Mouse (Mus musculus) intestine, embryonic 16.5 days (tissue): ENCODE data around the gene Ski. TPM values are rescaled to one million over a fixed set of nuclear protein-coding genes. Genes with fewer than 3 reads are reported as not detected.

Experiments
- ATAC-seq: fragments of 200-750 bp; cut with Nextera tagmentation; 2 replicates; pipeline ENCODE4 v1.8.0; 2017; ENCODE audit warnings: moderate TSS enrichment, moderate library complexity
- H3K27ac ChIP-seq: fragments of 300-500 bp; sonication (generic); 2 replicates; pipeline ENCODE4 v1.5.1; 2014; ENCODE audit warnings: mild to moderate bottlenecking, low read length
- H3K27me3 ChIP-seq: fragments of 300-500 bp; sonication (generic); replicated peaks from 2 replicates; pipeline ENCODE4 v1.6.1; 2014; ENCODE audit warnings: low read length, control low read depth, mixed read lengths; ENCODE audit not compliant: control insufficient read depth, insufficient read depth
- H3K36me3 ChIP-seq: fragments of 300-500 bp; sonication (generic); 2 replicates; pipeline ENCODE4 v1.6.1; 2014; ENCODE audit warnings: low read length, control low read depth; ENCODE audit not compliant: control insufficient read depth, insufficient read depth
- H3K4me1 ChIP-seq: fragments of 300-500 bp; sonication (generic); 2 replicates; pipeline ENCODE4 v1.6.1; 2014; ENCODE audit warnings: low read length, control low read depth, mixed read lengths; ENCODE audit not compliant: control insufficient read depth, insufficient read depth
- H3K4me2 ChIP-seq: fragments of 300-500 bp; sonication (generic); 2 replicates; pipeline ENCODE4 v1.6.1; 2014; ENCODE audit warnings: low read depth, low read length, control low read depth
- H3K4me3 ChIP-seq: fragments of 300-500 bp; sonication (generic); 2 replicates; pipeline ENCODE4 v1.5.1; 2014; ENCODE audit warnings: mild to moderate bottlenecking, low read length
- H3K9ac ChIP-seq: fragments of 300-500 bp; sonication (generic); 2 replicates; pipeline ENCODE4 v1.6.1; 2014; ENCODE audit warnings: low read depth, low read length
- H3K9me3 ChIP-seq: fragments of 300-500 bp; sonication (generic); 2 replicates; pipeline ENCODE4 v1.6.1; 2016; ENCODE audit warnings: low read length, control low read depth; ENCODE audit not compliant: control insufficient read depth
- WGBS: fragments of 180-500 bp; shearing (Covaris S2); extraction: QIAGEN DNeasy Blood & Tissue Kit; methylation state at CpG from one replicate; pipeline ENCODE4 v1.1.7; 2014; 5-methylcytosine and 5-hydroxymethylcytosine counted together
- polyA plus RNA-seq: library from polyadenylated mRNA; unstranded; fragments of >200 nt; fragmentation: Nextera tagmentation; extraction: Ambion mirVana; gene quantifications from 2 replicates; pipeline ENCODE4 v1.2.1, GENCODE M21; 2015

Ski gene
- polyA plus RNA-seq, 1 experiment from 2014 or later, result 11.4 TPM

GRCm38 (mm10) chr4:155223594-155224528, 1.5 kb upstream of the Ski start:
- H3K9ac ChIP-seq, result peak overlapping the region; percentile 83
- 33% methylated on average over 20 of the region's 20 CpGs for WGBS

GRCm38 (mm10) chr4:155222841-155223593, 625 bp upstream of the Ski start:
- Histone ChIP-seq H3K36me3 (no peaks in the 10 kb centered on the region), H3K4me1 (peaks cover 28% of the 10 kb centered on the region), H3K4me3 (peak overlapping the region; percentile 84), H3K27me3 (no peaks in the 10 kb centered on the region), H3K9ac (peak overlapping the region; percentile 94), H3K4me2 (peak overlapping the region; percentile 99), H3K27ac (peak overlapping the region; percentile 94), H3K9me3 (no peaks in the 10 kb centered on the region)
- ATAC-seq, result peak; percentile 98
- under 1% methylated on average over 75 of the region's 116 CpGs for WGBS

More at GRCm38 (mm10) chr4:155223594-155224528, 1.5 kb upstream of the Ski start:
- H3K4me2 ChIP-seq, result peak overlapping the region; percentile 65
- H3K4me1 ChIP-seq, result peaks cover 19% of the 10 kb centered on the region
- no peaks in the 10 kb centered on the region for H3K9me3 ChIP-seq
- H3K27ac ChIP-seq, result peak overlapping the region; percentile 94
- ATAC-seq, result no peak
- H3K4me3 ChIP-seq, result peak overlapping the region; percentile 45
- H3K27me3 ChIP-seq, result no peaks in the 10 kb centered on the region
- H3K36me3 ChIP-seq, result no peaks in the 10 kb centered on the region

DNA sequence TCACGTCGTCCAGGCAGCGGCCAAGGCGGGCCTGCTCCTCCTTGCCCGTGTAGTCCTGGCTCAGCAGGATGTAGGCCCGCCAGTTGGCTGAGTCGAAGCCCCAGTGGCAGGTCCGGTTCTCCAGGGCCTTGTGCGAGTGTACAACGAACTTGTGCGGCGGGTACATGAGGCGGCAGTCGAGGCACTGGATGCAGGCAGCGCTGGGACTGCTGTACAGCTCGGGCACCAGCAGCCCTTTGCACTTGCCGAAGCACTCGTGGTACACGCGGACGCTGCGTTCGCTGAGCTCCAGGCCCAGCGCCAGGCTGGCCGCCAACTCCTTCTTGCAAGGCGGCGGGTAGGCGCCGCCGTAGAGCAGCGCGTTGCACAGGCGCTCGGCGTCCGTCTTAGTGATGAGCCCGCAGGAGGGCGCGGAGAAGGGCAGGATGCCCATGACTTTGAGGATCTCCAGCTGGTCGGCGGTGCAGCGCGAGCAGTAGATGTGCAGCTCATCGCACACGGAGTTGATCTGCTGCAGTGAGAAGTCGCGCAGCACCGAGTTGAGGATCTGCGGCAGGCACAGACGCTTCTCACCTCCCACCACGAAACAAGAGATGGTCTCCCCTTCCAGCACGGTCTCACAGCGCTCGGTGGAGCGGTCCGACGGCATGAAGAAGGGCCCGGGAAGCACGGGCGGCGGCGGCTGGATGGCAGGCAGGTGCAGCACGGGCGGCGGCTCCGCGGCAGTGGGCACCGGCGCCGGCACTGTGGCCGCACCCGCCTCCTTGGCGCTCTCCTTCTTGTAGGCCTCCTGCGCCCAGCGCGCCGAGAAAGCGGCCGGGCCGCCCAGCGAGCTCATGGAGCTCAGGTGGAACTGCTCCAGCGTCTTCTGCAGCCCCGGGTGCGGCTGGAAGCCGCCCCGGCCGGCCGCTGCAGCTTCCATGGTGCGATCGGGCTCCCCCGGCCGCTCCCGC, 517 bp downstream of the Ski start:
- no peak for ATAC-seq
- H3K9me3 ChIP-seq, result no peaks in the 10 kb centered on the region
- peaks cover 39% of the 10 kb centered on the region for H3K4me1 ChIP-seq
- peak overlapping the region; percentile 99 for H3K4me2 ChIP-seq
- no peaks in the 10 kb centered on the region for H3K27me3 ChIP-seq
- peak overlapping the region; percentile 79 for H3K27ac ChIP-seq
- H3K4me3 ChIP-seq, result peak overlapping the region; percentile 84
- no peaks in the 10 kb centered on the region for H3K36me3 ChIP-seq
- H3K9ac ChIP-seq, result peak overlapping the region; percentile 94
- whole genome bisulfite sequencing, result under 1% methylated on average over 92 of the region's 93 CpGs

GRCm38 (mm10) chr4:155221106-155221505, 1.3 kb downstream of the Ski start:
- peak overlapping the region; percentile 99 for H3K4me2 ChIP-seq
- peak overlapping the region; percentile 79 for H3K27ac ChIP-seq
- no peaks in the 10 kb centered on the region for H3K27me3 ChIP-seq
- peak overlapping the region; percentile 94 for H3K9ac ChIP-seq
- H3K4me1 ChIP-seq, result peaks cover 47% of the 10 kb centered on the region
- H3K4me3 ChIP-seq, result peak overlapping the region; percentile 84
- no peaks in the 10 kb centered on the region for H3K36me3 ChIP-seq
- H3K9me3 ChIP-seq, result no peaks in the 10 kb centered on the region
- 1% methylated on average over 7 of the region's 7 CpGs for WGBS
- ATAC-seq, result no peak

- Histone ChIP-seq H3K36me3 (no peaks in the 10 kb centered on the region), H3K9me3 (no peaks in the 10 kb centered on the region), H3K27ac (peak overlapping the region; percentile 79), H3K4me3 (peak overlapping the region; percentile 84), H3K4me2 (peak overlapping the region; percentile 99), H3K9ac (peak overlapping the region; percentile 94), H3K4me1 (peaks cover 54% of the 10 kb centered on the region), H3K27me3 (no peaks in the 10 kb centered on the region)
- 4% methylated on average over 14 of the region's 14 CpGs for WGBS
- ATAC-seq, result no peak
These were observed 1.9 kb downstream of the Ski start for GRCm38 (mm10) chr4:155220213-155221100.

DNA sequence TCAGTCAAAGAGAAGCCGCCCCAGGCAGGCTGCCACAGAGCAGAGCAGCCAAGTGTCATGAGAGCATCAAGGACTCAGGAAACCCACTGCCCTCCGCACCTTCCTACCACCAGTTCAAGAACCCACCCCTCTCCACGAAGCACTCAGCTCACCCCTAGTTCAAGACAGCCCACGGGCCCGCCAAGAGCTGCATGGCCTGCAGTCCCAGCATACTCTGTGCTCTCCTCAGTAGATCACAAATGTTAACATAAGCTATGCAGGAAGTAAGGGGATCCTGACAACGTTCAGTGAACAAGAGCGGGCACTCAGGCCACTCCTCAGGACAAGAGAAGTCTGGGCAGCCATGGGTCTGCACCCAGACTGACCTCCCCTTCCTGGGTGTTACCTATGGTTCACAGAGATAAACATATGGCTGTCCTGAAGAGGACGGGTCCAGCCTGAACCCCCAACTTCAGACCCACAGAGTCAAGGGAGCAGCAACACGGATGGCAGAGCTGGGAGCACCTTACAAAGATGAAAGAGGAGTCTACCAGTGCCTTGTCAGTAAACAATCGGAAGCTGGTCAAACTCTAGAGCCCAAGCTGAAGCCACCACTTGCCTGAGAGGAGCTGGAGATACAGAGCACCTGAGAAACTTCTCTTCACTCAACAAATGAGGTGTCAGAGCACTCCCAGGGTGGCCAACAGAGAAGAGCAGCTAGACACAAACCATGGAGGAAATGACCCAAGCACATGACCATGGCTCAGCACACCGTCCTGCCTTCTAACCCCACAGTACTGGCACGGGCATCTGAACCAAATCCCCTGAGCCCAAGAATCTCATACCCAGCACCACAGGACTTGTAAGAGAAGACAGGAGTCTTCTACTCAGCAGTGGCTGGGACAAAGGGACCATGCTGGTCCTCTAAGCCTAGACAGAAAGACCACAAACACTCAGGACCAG, 2.9 kb downstream of the Ski start:
- Histone ChIP-seq H3K4me1 (peaks cover 63% of the 10 kb centered on the region), H3K4me3 (peak overlapping the region; percentile 84), H3K4me2 (peak overlapping the region; percentile 99), H3K27ac (peak overlapping the region; percentile 18; the same call in 1 of the 2 replicates), H3K27me3 (no peaks in the 10 kb centered on the region), H3K36me3 (no peaks in the 10 kb centered on the region), H3K9me3 (no peaks in the 10 kb centered on the region), H3K9ac (peak overlapping the region; percentile 94)
- ATAC-seq, result no peak
- 37% methylated on average over 12 of the region's 12 CpGs for WGBS

DNA sequence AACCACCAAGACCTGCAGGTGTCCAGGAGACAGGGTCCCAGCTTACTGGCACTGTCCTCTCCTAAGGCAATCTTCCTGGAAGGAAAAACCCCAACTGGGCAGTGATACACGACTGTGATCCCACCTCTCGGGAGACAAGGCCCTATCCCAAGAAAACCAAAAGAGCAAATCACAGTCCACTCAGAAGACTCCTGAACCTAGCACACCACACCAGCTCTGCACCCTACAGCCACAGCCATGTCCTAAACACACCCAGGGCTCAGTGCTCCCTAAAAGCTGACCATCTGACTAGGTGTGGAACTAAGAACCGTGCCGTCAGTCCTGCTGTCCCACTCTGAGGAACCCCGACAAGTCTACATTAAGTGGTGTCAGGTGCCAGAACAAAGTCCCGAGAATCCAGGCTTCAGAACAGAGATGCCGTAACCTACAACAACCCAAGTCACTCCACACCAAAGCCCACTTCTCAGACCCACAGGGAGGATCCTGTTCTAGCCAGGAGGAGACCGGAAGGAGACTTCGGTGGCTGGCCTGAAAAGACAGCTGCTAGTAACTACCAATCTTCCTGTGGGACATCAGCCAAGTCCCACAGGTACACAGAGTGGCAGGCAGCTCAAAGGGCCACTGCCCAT, 4.2 kb downstream of the Ski start:
- Histone ChIP-seq H3K27me3 (no peaks in the 10 kb centered on the region), H3K4me1 (peaks cover 71% of the 10 kb centered on the region), H3K9me3 (no peaks in the 10 kb centered on the region), H3K4me3 (peak overlapping the region; percentile 84), H3K4me2 (peak overlapping the region; percentile 99), H3K9ac (0 out of 2 replicates have a peak overlapping the region, but pooled peaks have one; percentile 35), H3K36me3 (no peaks in the 10 kb centered on the region), H3K27ac (peak overlapping the region; percentile 33; the same call in 1 of the 2 replicates)
- no peak for ATAC-seq
- WGBS, result 73% methylated on average over 9 of the region's 9 CpGs
